Mouse (Mus musculus): ENCODE data around the gene Tmprss6. TPM values are rescaled to one million over a fixed set of nuclear protein-coding genes. Genes with fewer than 3 reads are reported as not detected.

Gene Tmprss6
- polyA plus RNA-seq, 1 experiment: 0.22 TPM

DNA sequence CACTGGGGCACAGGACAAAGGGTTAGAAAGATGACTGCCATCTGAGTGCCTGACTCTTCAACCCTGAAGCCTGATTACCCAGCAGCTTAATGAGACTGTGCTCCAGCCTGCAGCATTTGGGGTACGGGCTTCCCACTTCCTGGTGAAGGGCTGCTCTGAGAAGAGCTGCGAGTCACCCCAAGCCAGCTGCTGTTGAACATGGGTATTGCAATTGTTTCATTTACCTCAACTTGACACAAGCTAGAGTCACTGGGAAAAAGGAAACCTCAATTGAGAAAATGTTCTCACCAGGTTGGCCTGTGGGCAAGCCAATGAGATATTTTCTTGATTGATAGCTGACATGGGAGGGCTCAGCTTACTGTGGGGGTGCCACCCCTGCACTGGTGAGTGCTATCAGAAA is 5.5 kb downstream of the Tmprss6 start:
- no peak for DNase-seq (ENCODE audit: low read depth)
- TF ChIP-seq CTCF (IDR thresholded peaks at IDR 0.05; ENCODE audit: borderline replicate concordance, extremely low read depth, insufficient read depth, insufficient read length): no peak
- no peak for TF ChIP-seq POLR2A (IDR thresholded peaks at IDR 0.05; ENCODE audit: borderline replicate concordance, extremely low read depth, insufficient read depth, insufficient read length, poor library complexity, severe bottlenecking)

DNA sequence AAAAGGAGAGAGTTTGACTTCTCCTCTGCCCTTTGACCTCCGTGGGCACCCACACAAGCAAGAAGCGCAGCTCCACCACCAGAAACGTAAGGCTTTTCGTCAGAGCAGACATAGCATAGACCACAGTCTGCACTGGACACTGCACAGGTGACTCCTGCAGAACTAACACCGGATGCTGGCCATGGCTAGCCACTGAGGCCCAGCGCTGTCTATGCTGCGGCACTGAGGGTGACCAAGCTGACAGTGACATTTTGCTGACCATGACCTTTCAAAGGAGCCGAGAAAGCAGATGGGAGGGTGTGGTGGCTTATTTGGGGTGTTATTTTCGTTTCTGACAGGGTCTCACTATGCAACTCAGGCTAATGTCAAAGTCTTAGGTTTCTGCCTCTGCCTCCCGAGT is 11.2 kb downstream of the Tmprss6 start:
- no peak for DNase-seq (ENCODE audit: low read depth)
- no peak for TF ChIP-seq POLR2A (IDR thresholded peaks at IDR 0.05; ENCODE audit: borderline replicate concordance, extremely low read depth, insufficient read depth, insufficient read length, poor library complexity, severe bottlenecking)
- no peak for TF ChIP-seq CTCF (IDR thresholded peaks at IDR 0.05; ENCODE audit: borderline replicate concordance, extremely low read depth, insufficient read depth, insufficient read length)

DNA sequence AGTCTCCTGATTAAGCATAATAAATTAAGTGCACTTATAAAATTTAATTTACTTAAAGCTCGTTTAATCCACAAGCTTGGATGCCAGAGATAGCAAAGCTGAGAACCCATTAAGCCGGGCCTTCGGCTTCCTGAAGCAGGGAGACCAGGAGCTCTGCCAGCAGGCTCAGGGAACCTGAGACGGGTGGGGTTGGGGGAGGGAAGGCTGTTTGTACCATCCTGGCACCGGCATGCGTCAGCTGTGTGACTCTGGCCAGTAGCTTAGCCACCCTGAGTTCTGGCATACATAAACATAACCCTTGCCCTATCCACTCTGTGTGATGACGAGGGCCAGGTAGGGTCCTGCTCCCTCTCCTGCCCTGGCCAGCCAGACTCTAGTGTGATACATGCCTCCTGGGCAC is 12.4 kb downstream of the Tmprss6 start:
- peak; percentile 34 for DNase-seq (ENCODE audit: low read depth)
- TF ChIP-seq POLR2A (IDR thresholded peaks at IDR 0.05; ENCODE audit: borderline replicate concordance, extremely low read depth, insufficient read depth, insufficient read length, poor library complexity, severe bottlenecking) (no peak), CTCF (IDR thresholded peaks at IDR 0.05; ENCODE audit: borderline replicate concordance, extremely low read depth, insufficient read depth, insufficient read length) (no peak)

DNA sequence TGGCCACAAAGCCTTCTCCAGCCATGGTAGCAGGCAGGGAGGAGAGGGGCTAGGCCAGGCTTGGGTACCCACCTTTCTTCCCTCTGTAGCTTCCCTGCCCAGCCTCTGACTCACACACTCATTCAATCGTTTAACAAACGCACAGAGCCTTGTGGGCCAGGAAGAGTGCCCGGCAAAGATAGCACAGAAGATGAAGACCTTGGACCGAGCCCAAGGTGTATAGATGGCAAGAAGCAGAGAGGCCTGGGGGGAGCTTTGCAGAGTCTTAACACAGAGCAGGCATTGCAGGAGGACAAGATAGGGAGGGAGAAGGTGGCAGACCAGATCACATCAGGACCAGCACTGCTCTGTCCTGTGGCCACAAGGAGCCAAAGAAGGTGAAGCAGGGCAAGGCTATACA is 13.3 kb downstream of the Tmprss6 start:
- TF ChIP-seq CTCF (IDR thresholded peaks at IDR 0.05; ENCODE audit: borderline replicate concordance, extremely low read depth, insufficient read depth, insufficient read length) (no peak), POLR2A (IDR thresholded peaks at IDR 0.05; ENCODE audit: borderline replicate concordance, extremely low read depth, insufficient read depth, insufficient read length, poor library complexity, severe bottlenecking) (no peak)
- DNase-seq (ENCODE audit: low read depth): no peak

DNA sequence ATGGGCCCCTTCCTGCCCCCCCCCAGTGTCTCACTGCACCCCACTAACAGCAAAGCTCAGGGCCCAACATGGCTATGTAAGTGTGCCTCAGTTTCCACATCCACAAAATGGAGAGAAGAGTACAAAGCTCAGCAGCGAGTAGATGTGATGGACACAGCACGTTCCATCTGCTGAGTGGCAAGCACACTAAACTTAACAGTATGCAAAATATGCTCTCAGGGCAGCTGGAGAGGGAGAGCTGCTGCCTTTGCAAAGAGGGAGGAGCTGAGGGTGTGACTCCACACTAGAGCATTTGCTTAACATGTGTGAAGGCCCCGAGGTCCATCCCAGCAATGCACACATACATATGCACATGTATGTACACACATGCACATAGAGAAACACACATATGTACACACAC is 15.5 kb downstream of the Tmprss6 start:
- TF ChIP-seq CTCF (IDR thresholded peaks at IDR 0.05; ENCODE audit: borderline replicate concordance, extremely low read depth, insufficient read depth, insufficient read length) (no peak), POLR2A (IDR thresholded peaks at IDR 0.05; ENCODE audit: borderline replicate concordance, extremely low read depth, insufficient read depth, insufficient read length, poor library complexity, severe bottlenecking) (no peak)
- DNase-seq (ENCODE audit: low read depth): no peak

DNA sequence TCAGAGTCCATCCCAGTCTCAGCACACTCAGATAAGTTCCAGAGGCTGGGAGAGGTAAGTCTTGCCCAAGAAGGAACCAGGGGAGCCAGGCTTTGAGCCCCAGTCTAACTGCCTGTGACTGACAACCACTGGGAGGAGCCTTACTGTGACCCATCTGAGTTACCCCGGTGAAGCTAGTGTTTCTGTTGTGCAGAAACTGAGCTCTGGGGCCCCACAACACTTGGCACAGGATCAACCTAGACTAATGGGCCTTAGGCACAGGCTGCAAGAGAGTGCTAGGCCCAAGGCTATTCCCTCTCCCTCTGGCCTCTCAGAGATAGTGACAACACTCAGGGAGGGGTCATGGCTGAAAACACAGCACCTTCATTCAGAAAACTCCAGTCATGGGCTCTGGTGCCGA is 17.2 kb downstream of the Tmprss6 start:
- no peak for TF ChIP-seq POLR2A (IDR thresholded peaks at IDR 0.05; ENCODE audit: borderline replicate concordance, extremely low read depth, insufficient read depth, insufficient read length, poor library complexity, severe bottlenecking)
- no peak for TF ChIP-seq CTCF (IDR thresholded peaks at IDR 0.05; ENCODE audit: borderline replicate concordance, extremely low read depth, insufficient read depth, insufficient read length)

DNA sequence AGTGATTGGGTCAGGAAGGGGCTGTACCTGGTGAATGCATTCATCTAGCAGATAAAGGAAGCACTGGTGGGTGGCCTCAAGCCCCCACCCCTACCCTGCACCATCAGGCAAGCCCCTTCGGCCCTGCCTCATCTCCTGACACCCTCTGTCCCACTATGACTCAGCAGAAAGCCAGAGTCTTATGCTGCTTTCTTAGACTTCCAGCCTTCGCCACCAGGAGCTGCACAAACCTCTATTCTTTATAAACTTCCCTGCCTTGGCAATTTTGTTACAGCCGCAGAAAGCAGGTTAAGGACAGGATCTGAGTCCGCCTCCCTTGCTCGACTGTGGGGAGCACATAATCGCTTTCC is 18.0 kb downstream of the Tmprss6 start:
- DNase-seq (ENCODE audit: low read depth): no peak
- TF ChIP-seq CTCF (IDR thresholded peaks at IDR 0.05; ENCODE audit: borderline replicate concordance, extremely low read depth, insufficient read depth, insufficient read length) (no peak), POLR2A (IDR thresholded peaks at IDR 0.05; ENCODE audit: borderline replicate concordance, extremely low read depth, insufficient read depth, insufficient read length, poor library complexity, severe bottlenecking) (no peak)

More for the DNA sequence above, 17.2 kb downstream of the Tmprss6 start:
- no peak for DNase-seq (ENCODE audit: low read depth)

DNA sequence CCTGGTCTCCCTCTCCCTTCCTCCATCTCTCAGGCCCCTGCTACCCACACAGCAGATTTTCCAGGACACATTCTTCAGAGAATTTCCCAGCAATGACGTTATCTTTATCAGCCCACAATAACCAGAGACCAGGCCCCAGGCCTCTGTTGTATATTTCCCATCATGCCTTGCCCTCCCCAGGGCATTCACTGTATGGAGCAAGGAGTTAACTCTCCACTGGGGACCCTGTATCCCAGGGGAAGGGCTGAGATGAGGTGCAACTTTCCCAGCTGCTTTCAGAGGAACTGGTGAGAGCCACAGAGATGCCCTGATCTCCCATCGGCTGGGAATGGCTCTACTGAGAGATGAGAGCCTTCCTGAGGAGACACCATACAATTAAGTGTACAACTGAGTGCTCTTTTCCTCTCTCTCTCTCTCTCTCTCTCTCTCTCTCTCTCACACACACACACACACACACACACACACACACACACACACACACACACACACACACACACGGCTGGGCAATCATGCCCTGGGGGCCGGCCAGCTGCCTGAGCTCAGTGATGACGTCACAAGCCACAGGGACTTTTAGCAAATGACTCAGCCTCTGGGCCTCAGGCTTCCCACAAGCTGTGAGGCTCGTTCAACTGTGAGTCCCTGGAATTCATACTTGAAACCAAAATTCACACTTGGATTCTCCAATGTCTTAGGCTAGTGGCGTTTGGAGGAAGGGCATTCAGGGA is 18.6 kb downstream of the Tmprss6 start:
- peak; percentile 62 for DNase-seq (ENCODE audit: low read depth)
- TF ChIP-seq POLR2A (IDR thresholded peaks at IDR 0.05; ENCODE audit: borderline replicate concordance, extremely low read depth, insufficient read depth, insufficient read length, poor library complexity, severe bottlenecking): no peak
- no peak for TF ChIP-seq CTCF (IDR thresholded peaks at IDR 0.05; ENCODE audit: borderline replicate concordance, extremely low read depth, insufficient read depth, insufficient read length)

DNA sequence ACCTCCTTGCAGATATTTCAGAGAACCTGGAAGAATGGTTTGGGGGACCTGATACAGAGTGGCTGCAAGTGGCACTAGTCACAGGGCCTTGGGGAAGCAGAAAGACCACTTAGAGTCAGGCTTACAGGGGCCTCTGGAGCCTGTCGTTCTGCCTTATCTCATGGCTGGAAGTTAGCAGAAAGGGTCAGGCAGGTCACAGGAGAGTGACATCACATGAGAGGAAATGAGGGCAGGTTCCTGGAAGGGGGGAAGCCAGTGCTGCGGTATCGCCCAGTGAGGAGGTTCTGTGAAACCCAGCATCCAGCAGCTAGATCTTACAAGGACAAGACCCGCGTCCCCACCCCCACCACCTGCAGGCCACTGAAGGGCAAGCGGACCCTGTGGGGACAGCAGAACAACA is 19.3 kb downstream of the Tmprss6 start:
- no peak for DNase-seq (ENCODE audit: low read depth)
- TF ChIP-seq CTCF (IDR thresholded peaks at IDR 0.05; ENCODE audit: borderline replicate concordance, extremely low read depth, insufficient read depth, insufficient read length): no peak
- no peak for TF ChIP-seq POLR2A (IDR thresholded peaks at IDR 0.05; ENCODE audit: borderline replicate concordance, extremely low read depth, insufficient read depth, insufficient read length, poor library complexity, severe bottlenecking)

DNA sequence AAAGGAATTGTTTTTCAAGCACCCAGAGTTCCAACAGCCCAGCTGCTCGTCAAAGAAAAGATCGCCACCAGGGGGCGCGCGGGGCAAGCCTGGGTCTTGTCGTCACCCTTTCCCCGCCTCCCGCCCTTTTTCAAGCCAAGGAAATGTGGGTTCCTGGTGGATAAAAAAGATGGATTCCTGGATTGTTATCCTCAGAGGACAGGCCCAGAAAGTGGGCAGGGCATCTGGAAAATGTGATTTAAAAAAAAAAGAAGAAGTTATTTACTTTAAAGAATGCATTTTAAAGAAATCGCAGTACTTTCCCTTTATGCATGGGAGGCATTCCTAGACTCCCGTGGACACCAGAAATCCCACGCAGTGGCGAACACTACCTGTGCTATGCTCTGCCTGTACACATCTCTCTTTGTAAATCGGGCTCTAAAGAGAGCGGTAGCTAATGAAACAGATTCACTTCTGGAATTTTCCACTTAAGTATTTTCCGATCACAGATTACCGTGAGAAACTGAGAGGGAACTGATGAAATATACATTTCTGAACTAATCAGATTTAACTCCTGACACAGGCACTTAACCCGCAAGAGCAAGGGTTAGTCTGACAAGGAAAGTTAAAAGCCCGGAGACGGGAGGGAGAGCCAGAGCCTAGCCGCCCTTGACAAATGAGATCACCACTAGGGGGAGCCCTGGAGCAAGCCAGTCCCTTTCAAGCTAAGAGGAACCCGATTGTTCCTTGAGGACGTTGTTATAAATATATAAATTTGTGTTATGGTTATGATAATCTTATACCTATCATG is 20.5 kb downstream of the Tmprss6 start:
- TF ChIP-seq CTCF (IDR thresholded peaks at IDR 0.05; ENCODE audit: borderline replicate concordance, extremely low read depth, insufficient read depth, insufficient read length): peak; percentile 95
- no peak for TF ChIP-seq POLR2A (IDR thresholded peaks at IDR 0.05; ENCODE audit: borderline replicate concordance, extremely low read depth, insufficient read depth, insufficient read length, poor library complexity, severe bottlenecking)
- peak; percentile 94 for DNase-seq (ENCODE audit: low read depth)

DNA sequence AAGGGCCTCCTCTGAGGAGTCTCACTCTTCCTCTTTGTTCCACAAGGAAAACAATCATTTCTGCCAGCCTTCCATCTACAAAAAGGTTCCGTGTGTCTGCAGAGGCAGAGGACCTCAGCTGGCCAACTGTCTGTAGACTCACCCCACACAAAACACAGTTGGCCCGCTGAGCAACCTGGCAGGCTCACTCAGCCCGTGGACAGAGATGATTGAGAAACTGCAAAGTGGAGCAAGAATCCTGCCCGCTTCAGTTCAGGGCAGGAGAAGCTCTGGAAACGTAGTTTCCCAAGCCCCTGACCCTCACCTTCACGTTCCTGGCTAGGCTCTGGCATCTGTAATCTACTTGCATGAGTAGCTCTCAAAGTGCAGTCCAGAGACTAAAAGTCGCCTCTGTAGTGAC is 21.3 kb downstream of the Tmprss6 start:
- DNase-seq (ENCODE audit: low read depth): no peak
- no peak for TF ChIP-seq POLR2A (IDR thresholded peaks at IDR 0.05; ENCODE audit: borderline replicate concordance, extremely low read depth, insufficient read depth, insufficient read length, poor library complexity, severe bottlenecking)
- no peak for TF ChIP-seq CTCF (IDR thresholded peaks at IDR 0.05; ENCODE audit: borderline replicate concordance, extremely low read depth, insufficient read depth, insufficient read length)

DNA sequence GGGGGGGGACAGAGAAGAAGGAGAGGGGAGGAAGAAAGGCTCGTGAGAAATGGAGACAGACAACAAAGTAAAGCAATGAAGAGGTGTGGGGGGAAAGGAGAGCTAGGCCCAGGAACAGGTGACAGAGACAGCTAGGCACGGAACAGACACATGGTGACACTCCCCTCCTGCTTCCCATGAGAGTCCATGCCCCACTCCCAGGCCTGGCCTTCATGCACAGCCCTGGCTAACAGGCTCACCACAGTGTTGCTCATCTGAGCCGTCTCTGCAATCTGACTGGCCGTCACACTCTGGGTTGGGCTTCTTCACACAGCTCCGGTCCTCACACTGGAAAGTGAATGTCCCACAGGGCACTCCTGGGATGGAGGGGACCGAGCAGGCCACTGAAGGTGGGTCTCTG is 24.6 kb downstream of the Tmprss6 start:
- no peak for DNase-seq (ENCODE audit: low read depth)
- no peak for TF ChIP-seq CTCF (IDR thresholded peaks at IDR 0.05; ENCODE audit: borderline replicate concordance, extremely low read depth, insufficient read depth, insufficient read length)
- no peak for TF ChIP-seq POLR2A (IDR thresholded peaks at IDR 0.05; ENCODE audit: borderline replicate concordance, extremely low read depth, insufficient read depth, insufficient read length, poor library complexity, severe bottlenecking)

All from brain, embryonic 14.5 days (tissue).